Mouse (Mus musculus) olfactory bulb, adult 2 months (tissue): ENCODE results near the gene Ndufb10.

Source experiments
- CTCF ChIP-seq: fragments of 200-500 bp; IDR thresholded peaks from 2 replicates; pipeline ENCODE4 v1.5.1; 2012; ENCODE audit warnings: low read depth, mild to moderate bottlenecking, low read length, moderate library complexity; ENCODE audit not compliant: insufficient read depth
- POLR2A ChIP-seq: fragments of 200-500 bp; IDR thresholded peaks from 2 replicates; pipeline ENCODE4 v1.6.1; 2012; ENCODE audit warnings: mild to moderate bottlenecking, low read depth, low read length, moderate library complexity; ENCODE audit not compliant: insufficient read depth

DNA sequence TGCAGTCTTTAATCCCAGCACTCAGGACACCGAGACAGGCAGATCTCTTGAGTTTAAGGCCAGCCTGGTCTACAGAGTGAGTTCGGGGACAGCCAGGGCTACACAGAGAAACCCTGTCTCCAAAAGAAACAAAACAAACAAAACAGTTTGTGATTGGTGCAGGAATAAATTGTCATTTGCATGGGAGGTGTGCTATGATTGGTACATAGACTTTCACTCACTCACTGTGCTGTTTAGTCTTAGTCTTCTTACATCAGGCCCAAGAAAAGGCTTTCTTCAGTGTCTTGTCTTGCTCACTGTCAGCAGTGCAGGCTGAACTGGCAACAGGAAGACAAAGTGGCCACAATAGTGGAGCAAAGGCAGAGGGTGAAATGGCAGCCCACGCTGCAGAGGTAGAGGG, 20.1 kb upstream of the Ndufb10 start:
- no peak for TF ChIP-seq CTCF
- no peak for TF ChIP-seq POLR2A
